Mouse (Mus musculus): ENCODE measurements around the gene Abi1. TPM values are rescaled to one million over a fixed set of nuclear protein-coding genes. Genes with fewer than 3 reads are reported as not detected.
"Not testable (repeated sequence)": the region's sequence is repeated elsewhere in the genome, so short reads cannot be mapped to it uniquely, and the experiment has no call there.

Gene Abi1
- total RNA-seq, 2 experiments from 2014 or later: 221 to 234 TPM

DNA sequence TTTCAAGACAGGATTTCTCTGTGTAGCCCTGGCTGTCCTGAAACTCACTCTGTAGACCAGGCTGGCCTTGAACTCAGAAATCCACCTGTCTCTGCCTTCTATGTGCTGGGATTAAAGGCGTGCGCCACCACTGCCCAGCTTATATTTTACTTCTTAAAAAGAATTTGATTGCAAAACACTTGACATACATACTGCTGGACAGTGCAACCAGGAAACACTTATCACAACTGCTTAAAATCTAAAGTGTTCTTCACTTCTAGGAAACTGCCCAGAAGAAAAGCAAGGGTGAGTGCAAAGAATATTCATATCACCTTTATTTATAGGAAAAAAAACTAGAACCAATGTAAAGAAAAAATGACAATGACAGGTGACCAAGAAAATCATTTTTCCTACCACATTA lies 42.0 kb downstream of the Abi1 start:
- TF ChIP-seq CTCF (conservative IDR thresholded peaks at IDR 0.05): no peak
- no peak overlapping the region for H3K4me3 ChIP-seq
- no peak overlapping the region for H3K27ac ChIP-seq
- DNase-seq (ENCODE audit: low spot score in 2 of 2): peak in 1 of 2 experiments; percentile 2

DNA sequence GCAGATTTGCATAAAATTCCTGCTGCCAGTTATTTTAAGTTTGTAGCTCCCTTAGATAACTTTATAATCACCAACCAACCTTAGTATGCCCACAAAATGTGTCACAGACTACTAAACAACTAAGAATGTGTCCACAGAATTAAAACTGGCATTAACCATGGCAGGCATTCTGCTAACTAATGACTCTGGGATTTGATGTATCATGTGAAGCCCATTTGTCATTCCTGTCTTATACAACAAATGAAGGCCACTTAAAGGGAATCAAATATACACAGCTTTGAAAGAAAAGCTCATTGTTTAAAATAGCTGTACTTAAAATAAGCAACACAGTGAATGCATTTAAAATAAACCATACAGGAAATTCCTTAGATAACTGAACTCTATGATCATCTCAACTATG lies 44.0 kb downstream of the Abi1 start:
- no peak for TF ChIP-seq CTCF (conservative IDR thresholded peaks at IDR 0.05)
- Histone ChIP-seq H3K27ac (no peak overlapping the region), H3K4me3 (no peak overlapping the region)
- DNase-seq (ENCODE audit: low spot score in 2 of 2): no peak

DNA sequence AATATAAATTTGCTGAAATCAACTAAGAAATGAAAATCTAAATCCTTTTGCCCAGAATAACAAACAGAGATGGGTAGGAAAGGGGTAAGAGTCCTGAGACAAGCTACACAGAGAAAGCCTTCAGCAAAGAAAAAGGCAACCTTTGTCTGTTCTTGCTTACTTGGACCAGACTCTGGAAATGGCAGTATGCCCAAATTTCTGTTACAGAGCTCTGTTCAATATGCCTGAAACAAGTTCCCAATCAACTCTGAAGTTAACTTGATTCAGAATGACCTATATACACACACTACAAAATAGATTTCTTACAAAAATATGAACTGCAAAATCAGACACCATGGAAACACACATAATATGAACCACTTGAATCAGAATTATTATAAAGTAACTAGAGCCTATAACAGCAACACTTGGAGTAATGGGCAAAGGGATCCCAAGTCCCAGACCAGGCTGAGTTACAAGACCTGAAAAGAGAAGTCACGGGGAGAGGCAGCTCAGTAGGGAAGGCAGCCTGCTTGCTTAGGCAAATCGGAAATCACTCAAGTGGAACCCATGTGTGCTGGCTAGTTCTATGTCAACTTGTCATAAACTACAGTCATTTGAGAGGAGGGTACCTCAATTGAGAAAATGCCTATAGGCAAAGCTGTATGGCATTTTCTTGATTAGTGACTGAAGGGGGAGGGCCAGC lies 53.9 kb downstream of the Abi1 start:
- Histone ChIP-seq H3K4me3 (no peak overlapping the region), H3K27ac (peak overlapping the region; percentile 87)
- TF ChIP-seq CTCF (conservative IDR thresholded peaks at IDR 0.05): no peak
- peak; percentile 48 to 73 for DNase-seq (ENCODE audit: low spot score in 2 of 2)

DNA sequence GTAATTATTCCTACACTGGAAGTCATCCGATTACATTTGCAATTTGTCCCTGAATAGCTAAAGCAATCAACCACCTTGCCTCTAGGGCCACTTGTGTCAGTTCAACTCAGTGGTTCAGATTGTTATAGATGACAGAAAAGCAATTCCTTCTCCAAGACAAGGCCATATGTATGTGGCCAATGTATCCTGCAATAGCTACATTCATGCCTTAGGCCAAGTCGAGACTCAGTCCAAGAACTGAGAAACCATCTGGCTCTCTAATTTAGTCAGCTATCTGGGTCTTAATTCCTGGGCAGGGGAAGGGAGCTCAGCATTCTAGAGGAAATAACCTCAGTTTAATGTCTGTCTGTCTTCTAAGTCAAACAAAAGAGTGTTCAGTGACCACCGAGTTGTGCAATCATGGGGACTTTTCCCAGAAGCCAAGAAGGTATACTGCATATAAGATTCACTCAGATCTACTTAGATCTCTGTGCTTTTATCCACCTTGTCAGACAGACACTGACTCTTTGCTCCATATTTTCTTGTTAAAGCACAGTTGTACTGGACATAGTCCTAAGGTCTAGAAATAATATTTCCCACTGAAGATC lies 62.6 kb downstream of the Abi1 start:
- H3K4me3 ChIP-seq: no peak overlapping the region
- no peak for TF ChIP-seq CTCF (conservative IDR thresholded peaks at IDR 0.05)
- H3K27ac ChIP-seq: peak overlapping the region; percentile 32; the same call in 1 of the 2 replicates
- DNase-seq (ENCODE audit: low spot score in 2 of 2): peak in 1 of 2 experiments; percentile 8

DNA sequence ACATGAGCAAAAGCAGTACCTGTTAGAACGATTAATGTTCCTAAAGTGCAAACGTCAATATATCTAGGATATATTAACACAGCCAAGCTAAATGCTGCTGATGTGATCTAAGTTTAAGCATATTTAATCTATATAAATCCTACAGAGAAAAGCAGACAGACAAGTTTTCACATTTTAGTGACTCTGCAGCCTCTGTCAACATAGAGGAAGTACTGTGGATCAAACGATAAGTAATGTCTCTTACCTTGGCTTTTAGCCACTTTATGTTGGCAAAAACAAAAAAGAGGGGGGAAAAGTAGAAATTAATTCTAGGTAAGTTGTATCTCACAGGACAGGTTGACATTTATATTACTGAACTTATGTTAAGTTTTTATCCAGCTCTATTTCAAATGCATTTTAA lies 77.1 kb downstream of the Abi1 start:
- TF ChIP-seq CTCF (conservative IDR thresholded peaks at IDR 0.05): no peak
- DNase-seq (ENCODE audit: low spot score in 2 of 2): no peak
- peak overlapping the region; percentile 72 for H3K27ac ChIP-seq
- no peak overlapping the region for H3K4me3 ChIP-seq

DNA sequence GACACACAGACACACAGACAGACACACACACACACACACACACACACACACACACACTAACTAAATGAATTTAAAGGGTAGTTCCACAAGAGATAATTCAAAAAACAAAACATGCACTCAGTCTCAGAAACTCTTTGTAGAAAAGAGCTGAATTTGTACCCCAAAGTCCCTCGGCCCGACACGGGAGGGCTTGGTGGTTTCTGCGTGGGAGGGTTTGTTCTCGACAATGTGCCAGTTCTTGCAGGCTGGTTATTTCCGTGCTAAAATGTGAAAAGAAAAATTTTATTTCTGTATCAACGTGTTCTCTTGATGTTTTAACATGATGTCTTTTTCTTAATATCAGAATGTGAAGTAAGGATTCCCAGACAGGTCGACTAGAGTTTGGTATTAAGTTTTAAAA lies 77.8 kb downstream of the Abi1 start:
- Histone ChIP-seq H3K27ac (peak overlapping the region; percentile 72), H3K4me3 (no peak overlapping the region)
- TF ChIP-seq CTCF (conservative IDR thresholded peaks at IDR 0.05): no peak
- DNase-seq (ENCODE audit: low spot score in 2 of 2): peak; percentile 59 to 65

DNA sequence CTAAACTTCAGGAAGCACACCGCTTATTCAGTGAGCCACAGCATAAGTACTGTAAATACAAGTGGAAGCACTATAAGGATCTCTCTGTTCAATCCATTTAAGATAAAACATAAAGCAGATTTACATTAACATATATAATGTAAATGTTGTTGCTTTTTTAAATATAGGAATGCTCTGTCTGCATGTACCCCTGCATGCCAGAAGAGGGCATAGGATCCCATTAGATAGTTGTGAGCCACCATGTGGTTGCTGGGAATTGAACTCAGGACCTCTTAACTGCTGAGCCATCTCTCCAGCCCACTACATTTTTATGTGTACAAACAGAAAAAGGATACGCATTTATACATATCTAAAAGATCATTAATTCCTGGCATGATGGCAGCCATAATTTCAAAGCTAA lies 78.4 kb downstream of the Abi1 start:
- no peak for DNase-seq (ENCODE audit: low spot score in 2 of 2)
- TF ChIP-seq CTCF (conservative IDR thresholded peaks at IDR 0.05): peak; percentile 61
- Histone ChIP-seq H3K27ac (peak overlapping the region; percentile 80), H3K4me3 (no peak overlapping the region)

DNA sequence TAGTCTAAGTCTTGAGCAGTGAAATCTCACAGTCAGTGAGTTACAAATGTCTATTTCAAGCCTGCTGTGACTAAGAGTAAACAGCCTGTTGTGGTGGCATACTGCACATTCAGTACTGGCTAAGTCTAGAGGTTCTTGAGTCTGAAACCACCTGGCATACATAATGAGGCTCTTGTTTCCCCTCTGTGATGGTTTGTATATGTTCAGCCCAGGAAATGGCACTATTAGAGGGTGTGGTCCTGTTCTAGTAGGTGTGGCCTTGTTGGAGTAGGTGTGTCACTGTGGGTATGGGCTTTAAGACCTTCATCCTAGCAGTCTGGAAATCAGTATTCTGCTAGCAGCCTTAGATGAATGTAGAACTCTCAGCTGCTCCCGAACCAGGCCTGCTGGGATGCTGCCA lies 82.6 kb downstream of the Abi1 start:
- no peak for TF ChIP-seq CTCF (conservative IDR thresholded peaks at IDR 0.05)
- no peak overlapping the region for H3K4me3 ChIP-seq
- no peak for DNase-seq (ENCODE audit: low spot score in 2 of 2)
- peak overlapping the region; percentile 54 for H3K27ac ChIP-seq

DNA sequence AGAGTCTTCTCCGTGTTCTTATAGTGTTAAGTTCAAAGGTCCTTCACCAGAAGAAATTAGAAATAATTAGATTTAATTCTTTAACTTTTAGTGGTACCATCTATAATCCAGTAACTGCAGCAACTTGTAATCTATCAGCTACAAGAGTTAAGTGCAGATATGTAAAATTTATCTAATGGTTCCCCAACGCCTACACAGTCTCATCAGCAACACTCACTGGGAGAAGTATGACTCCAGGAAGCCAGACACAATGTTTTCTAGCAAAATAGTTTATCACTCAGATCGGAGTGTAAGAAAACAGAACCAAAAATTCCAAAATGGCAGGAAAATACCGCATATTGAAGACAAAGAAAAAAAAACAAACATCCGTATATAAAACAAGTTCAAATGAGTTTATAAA lies 84.1 kb downstream of the Abi1 start:
- DNase-seq (ENCODE audit: low spot score in 2 of 2): no peak
- TF ChIP-seq CTCF (conservative IDR thresholded peaks at IDR 0.05): no peak
- Histone ChIP-seq H3K27ac (no peak overlapping the region; the same call in 1 of the 2 replicates), H3K4me3 (no peak overlapping the region)

DNA sequence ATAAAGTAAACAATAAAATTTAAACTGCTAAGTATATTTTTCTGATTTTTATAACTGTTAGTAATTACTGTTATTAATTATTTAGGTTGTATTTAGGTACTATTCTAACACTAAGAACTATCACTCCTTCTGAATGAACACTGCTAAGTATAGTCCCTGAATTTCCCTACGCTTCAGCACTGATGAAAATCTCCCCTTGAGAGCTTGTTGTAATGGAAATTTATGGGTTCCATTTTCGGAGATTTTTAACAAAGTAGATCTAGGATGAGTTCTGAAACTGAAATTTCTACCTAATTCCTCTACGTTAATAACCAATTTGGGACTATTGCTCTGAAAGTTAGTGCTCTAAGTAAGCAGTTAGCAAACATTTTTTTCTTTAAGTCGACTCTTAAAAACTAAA lies 85.8 kb downstream of the Abi1 start:
- H3K4me3 ChIP-seq: no peak overlapping the region
- H3K27ac ChIP-seq: peak overlapping the region; percentile 69
- no peak for DNase-seq (ENCODE audit: low spot score in 2 of 2)
- no peak for TF ChIP-seq CTCF (conservative IDR thresholded peaks at IDR 0.05)

DNA sequence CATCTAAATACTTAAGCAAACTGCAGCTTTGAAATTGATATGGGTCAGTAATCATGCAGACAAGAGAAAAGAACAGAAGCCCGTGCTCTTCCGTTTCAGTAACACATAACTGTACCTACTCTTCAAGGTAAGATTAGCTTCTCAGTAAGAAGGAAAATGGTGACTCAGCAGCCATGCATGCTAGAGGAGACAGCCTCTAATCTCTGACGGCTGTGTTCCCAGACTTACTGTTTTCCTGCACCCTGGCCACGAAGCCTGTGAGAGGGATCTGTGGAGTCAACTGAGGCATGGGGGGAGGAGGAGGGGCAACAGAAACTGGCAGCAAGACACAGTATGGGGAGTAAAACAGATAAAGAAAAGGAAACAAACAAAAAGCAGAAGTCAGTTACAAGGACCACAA lies 90.1 kb downstream of the Abi1 start:
- Histone ChIP-seq H3K27ac (no peak overlapping the region), H3K4me3 (no peak overlapping the region)
- TF ChIP-seq CTCF (conservative IDR thresholded peaks at IDR 0.05): no peak
- no peak for DNase-seq (ENCODE audit: low spot score in 2 of 2)

DNA sequence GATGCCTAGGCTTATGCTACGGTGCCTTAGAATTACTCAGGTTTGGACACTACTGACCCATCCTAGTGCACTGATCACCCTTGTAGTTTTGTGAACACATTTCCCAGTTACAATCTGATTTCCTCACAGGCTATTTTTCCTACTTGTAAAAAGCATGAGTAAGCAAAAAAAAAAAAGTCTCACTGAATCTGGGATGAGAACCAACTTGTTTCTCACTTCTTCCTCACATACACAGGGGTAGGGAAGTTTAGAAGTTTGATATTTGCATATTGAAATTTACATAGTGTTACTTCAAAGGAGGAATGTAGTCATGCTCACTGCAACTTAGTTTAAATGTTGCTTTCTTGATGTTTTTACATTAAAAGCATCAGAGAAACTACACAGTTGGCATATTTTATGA lies 106.5 kb downstream of the Abi1 start:
- no peak for DNase-seq (ENCODE audit: low spot score in 2 of 2)
- Histone ChIP-seq H3K27ac (peak overlapping the region; percentile 67; the same call in 1 of the 2 replicates), H3K4me3 (no peak overlapping the region)
- no peak for TF ChIP-seq CTCF (conservative IDR thresholded peaks at IDR 0.05)

DNA sequence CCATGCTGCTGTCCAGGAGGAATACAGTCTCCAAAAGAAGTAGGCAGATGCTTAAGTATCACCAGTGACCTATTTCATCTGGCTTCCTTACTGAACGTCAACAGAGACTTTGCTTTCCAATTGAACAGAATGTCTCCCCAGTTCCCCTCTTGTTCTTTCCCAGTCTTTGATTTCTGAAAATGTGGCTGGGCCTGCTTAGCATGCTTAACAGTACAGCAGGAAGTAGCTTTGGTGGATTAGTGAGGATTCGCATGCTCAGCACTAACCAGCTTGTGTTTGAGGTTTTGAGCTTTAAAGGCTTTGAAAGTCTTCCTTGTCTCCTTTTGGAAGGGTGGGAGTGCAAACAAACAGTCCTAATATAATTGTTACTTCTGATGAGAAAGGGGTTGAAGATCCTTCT lies 111.8 kb downstream of the Abi1 start:
- H3K27ac ChIP-seq: peak overlapping the region; percentile 80
- DNase-seq (ENCODE audit: low spot score in 2 of 2): peak in 1 of 2 experiments; percentile 39
- no peak overlapping the region for H3K4me3 ChIP-seq
- TF ChIP-seq CTCF (conservative IDR thresholded peaks at IDR 0.05): no peak

DNA sequence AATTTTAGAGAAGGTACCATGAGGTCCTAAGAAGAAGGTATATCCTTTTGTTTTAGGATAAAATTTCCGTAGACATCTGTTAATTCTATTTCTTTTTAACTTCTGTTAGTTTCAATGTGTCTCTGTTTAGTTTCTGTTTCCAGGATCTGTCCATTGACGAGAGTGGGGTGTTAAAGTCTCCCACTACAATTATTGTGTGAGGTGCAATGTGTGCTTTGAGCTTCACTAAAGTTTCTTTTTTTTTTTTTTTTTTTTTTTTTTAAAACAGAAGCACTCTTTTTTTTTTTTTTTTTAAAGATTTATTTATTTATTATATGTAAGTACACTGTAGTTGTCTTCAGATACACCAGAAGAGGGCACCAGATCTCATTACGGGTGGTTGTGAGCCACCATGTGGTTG lies 114.1 kb downstream of the Abi1 start:
- not testable (repeated sequence) for H3K4me3 ChIP-seq; DNase-seq (ENCODE audit: low spot score in 2 of 2); H3K27ac ChIP-seq

All from layer of hippocampus, adult 2 months (tissue).